Mouse (Mus musculus): ENCODE results near the gene Wdr63. TPM values are rescaled to one million over a fixed set of nuclear protein-coding genes. Genes with fewer than 3 reads are reported as not detected.
A peak's percentile ranks its signal among the peaks of the same experiment; 100 is the strongest.

The Wdr63 gene
- polyA plus RNA-seq, 1 experiment from 2014 or later = 0.20 TPM

- H3K9me3 ChIP-seq (ENCODE audit: low read length) = no peaks in the 10 kb centered on the region
- H3K4me3 ChIP-seq (ENCODE audit: low read depth, low read length) = no peak overlapping the region
- WGBS (ENCODE audit: insufficient replicate concordance) = 76% methylated on average over 2 of the region's 2 CpGs
- peaks cover 13% of the 10 kb centered on the region; the same call in 1 of the 2 replicates for H3K4me1 ChIP-seq (ENCODE audit: insufficient read depth)
- H3K36me3 ChIP-seq (replicated peaks; ENCODE audit: insufficient read depth, low read length) = no peaks in the 10 kb centered on the region
- H3K27me3 ChIP-seq (ENCODE audit: insufficient read depth, low read length) = no peaks in the 10 kb centered on the region
- no peak overlapping the region for H3K4me2 ChIP-seq (ENCODE audit: low read depth, low read length)
- no peak for TF ChIP-seq EP300 (IDR thresholded peaks at IDR 0.05; ENCODE audit: low read depth)
- TF ChIP-seq CTCF (IDR thresholded peaks at IDR 0.05; ENCODE audit: low read depth) = no peak
- no peak overlapping the region for H3K27ac ChIP-seq (ENCODE audit: low read depth)
- ATAC-seq (no peak), DNase-seq (no peak)
- H3K9ac ChIP-seq (replicated peaks) = no peak overlapping the region
Measured at GRCm38 (mm10) chr3:146028406-146028805, 79.5 kb downstream of the Wdr63 start.

- H3K27ac ChIP-seq (ENCODE audit: low read depth) = 0 out of 2 replicates have a peak overlapping the region, but pooled peaks have one; percentile 7
- ATAC-seq = peak; percentile 47; the same call in 1 of the 2 replicates
Measured at GRCm38 (mm10) chr3:146027116-146027515, 80.8 kb downstream of the Wdr63 start.

DNA sequence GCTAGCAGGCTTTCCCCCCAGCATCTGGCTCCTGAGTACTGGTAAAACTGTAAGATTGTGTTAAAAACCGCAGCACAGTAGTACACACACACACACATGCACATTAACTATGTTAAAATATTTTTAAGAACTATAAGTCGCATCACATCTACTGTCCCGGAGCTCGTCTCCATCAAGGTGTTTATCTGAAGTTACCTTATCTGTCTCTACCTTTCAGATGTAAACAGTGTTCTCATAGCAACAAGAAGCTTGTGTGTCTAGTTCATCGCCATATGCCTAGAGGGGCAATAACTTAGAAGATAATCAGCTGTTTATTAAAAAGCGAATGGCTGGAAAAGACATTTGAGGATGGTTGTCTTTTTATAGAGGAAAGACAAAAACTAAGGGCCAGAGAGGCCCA, 82.4 kb downstream of the Wdr63 start:
- DNase-seq (no peak), ATAC-seq (no peak)
- H3K9me3 ChIP-seq (ENCODE audit: low read length) = no peaks in the 10 kb centered on the region
- no peak for TF ChIP-seq CTCF (IDR thresholded peaks at IDR 0.05; ENCODE audit: low read depth)
- TF ChIP-seq EP300 (IDR thresholded peaks at IDR 0.05; ENCODE audit: low read depth) = no peak
- H3K4me2 ChIP-seq (ENCODE audit: low read depth, low read length) = no peak overlapping the region
- no peak overlapping the region for H3K27ac ChIP-seq (ENCODE audit: low read depth)
- H3K4me3 ChIP-seq (ENCODE audit: low read depth, low read length) = no peak overlapping the region
- WGBS (ENCODE audit: insufficient replicate concordance) = 81% methylated on average over 6 of the region's 6 CpGs
- H3K4me1 ChIP-seq (ENCODE audit: insufficient read depth) = peaks cover 11% of the 10 kb centered on the region; the same call in 1 of the 2 replicates
- H3K9ac ChIP-seq (replicated peaks) = no peak overlapping the region
- H3K27me3 ChIP-seq (ENCODE audit: insufficient read depth, low read length) = no peaks in the 10 kb centered on the region
- no peaks in the 10 kb centered on the region for H3K36me3 ChIP-seq (replicated peaks; ENCODE audit: insufficient read depth, low read length)

More at GRCm38 (mm10) chr3:146027116-146027515, 80.8 kb downstream of the Wdr63 start:
- H3K4me3 ChIP-seq (ENCODE audit: low read depth, low read length) = no peak overlapping the region
- H3K9ac ChIP-seq (replicated peaks) = no peak overlapping the region
- DNase-seq = peak; percentile 29
- no peaks in the 10 kb centered on the region for H3K27me3 ChIP-seq (ENCODE audit: insufficient read depth, low read length)
- no peak for TF ChIP-seq CTCF (IDR thresholded peaks at IDR 0.05; ENCODE audit: low read depth)
- H3K4me1 ChIP-seq (ENCODE audit: insufficient read depth) = peaks cover 13% of the 10 kb centered on the region; the same call in 1 of the 2 replicates
- no peaks in the 10 kb centered on the region for H3K9me3 ChIP-seq (ENCODE audit: low read length)
- H3K4me2 ChIP-seq (ENCODE audit: low read depth, low read length) = no peak overlapping the region
- no peaks in the 10 kb centered on the region for H3K36me3 ChIP-seq (replicated peaks; ENCODE audit: insufficient read depth, low read length)
- WGBS (ENCODE audit: insufficient replicate concordance) = 45% methylated on average over 6 of the region's 6 CpGs

GRCm38 (mm10) chr3:146024746-146025145, 83.2 kb downstream of the Wdr63 start:
- Histone ChIP-seq H3K9ac (replicated peaks) (no peak overlapping the region), H3K4me1 (ENCODE audit: insufficient read depth) (peaks cover 4% of the 10 kb centered on the region; the same call in 1 of the 2 replicates), H3K27me3 (ENCODE audit: insufficient read depth, low read length) (no peaks in the 10 kb centered on the region), H3K4me3 (ENCODE audit: low read depth, low read length) (no peak overlapping the region), H3K27ac (ENCODE audit: low read depth) (no peak overlapping the region), H3K4me2 (ENCODE audit: low read depth, low read length) (no peak overlapping the region), H3K9me3 (ENCODE audit: low read length) (no peaks in the 10 kb centered on the region), H3K36me3 (replicated peaks; ENCODE audit: insufficient read depth, low read length) (no peaks in the 10 kb centered on the region)
- 84% methylated on average over 7 of the region's 7 CpGs for WGBS (ENCODE audit: insufficient replicate concordance)
- no peak for TF ChIP-seq CTCF (IDR thresholded peaks at IDR 0.05; ENCODE audit: low read depth)
- TF ChIP-seq EP300 (IDR thresholded peaks at IDR 0.05; ENCODE audit: low read depth) = no peak
- DNase-seq (no peak), ATAC-seq (no peak)

DNA sequence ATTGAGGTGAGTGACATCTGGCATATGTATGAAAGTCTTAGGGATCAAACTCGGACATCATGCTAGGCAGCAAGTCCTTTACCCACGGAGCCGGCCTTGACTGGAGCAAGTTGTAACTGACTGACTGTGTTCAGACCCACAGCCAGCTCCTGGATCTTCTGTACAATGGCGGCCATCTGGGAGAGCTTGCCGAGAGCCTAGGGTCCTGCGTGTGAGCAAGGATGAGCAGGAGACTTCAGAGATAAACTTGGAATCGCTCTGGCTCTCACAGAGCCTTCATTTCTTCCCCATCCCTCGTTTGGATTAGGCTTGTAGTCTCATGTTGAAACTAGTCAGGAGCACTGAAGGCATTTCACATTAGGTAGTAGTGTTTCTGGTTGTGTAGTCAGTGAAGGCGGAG, 85.7 kb downstream of the Wdr63 start:
- WGBS (ENCODE audit: insufficient replicate concordance) = 77% methylated on average over 9 of the region's 9 CpGs

DNA sequence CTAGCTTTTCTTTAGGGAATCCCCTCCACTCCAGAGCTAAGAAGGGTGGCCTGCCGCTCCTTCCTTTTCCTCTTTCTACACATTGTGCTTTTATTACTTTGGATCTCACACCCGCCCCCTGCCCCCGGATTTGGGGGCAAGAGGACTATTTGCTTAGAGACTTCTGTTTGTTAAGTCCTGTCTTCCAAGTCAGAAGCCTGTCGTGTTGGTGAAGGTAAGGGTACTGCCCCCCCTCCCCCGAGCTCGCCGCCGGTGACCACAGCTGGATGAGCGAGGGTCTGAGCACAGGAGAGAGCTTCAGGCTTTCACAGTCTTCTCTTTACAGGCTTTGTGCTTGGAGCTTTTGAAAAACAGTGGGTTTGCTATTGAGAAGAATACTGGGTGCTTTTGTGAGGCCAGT, 90.4 kb downstream of the Wdr63 start:
- DNase-seq = no peak

More for the DNA sequence above, 85.7 kb downstream of the Wdr63 start:
- no peak for ATAC-seq
- DNase-seq = no peak
- Histone ChIP-seq H3K4me3 (ENCODE audit: low read depth, low read length) (no peak overlapping the region), H3K9me3 (ENCODE audit: low read length) (no peaks in the 10 kb centered on the region), H3K27me3 (ENCODE audit: insufficient read depth, low read length) (no peaks in the 10 kb centered on the region), H3K4me2 (ENCODE audit: low read depth, low read length) (no peak overlapping the region), H3K4me1 (ENCODE audit: insufficient read depth) (no peaks in the 10 kb centered on the region), H3K36me3 (replicated peaks; ENCODE audit: insufficient read depth, low read length) (no peaks in the 10 kb centered on the region), H3K9ac (replicated peaks) (no peak overlapping the region), H3K27ac (ENCODE audit: low read depth) (no peak overlapping the region)
- TF ChIP-seq EP300 (IDR thresholded peaks at IDR 0.05; ENCODE audit: low read depth) = no peak
- TF ChIP-seq CTCF (IDR thresholded peaks at IDR 0.05; ENCODE audit: low read depth) = no peak

More for the DNA sequence above, 90.4 kb downstream of the Wdr63 start:
- H3K27me3 ChIP-seq (ENCODE audit: insufficient read depth, low read length) = no peaks in the 10 kb centered on the region
- H3K4me3 ChIP-seq (ENCODE audit: low read depth, low read length) = no peak overlapping the region
- H3K27ac ChIP-seq (ENCODE audit: low read depth) = no peak overlapping the region
- H3K36me3 ChIP-seq (replicated peaks; ENCODE audit: insufficient read depth, low read length) = no peaks in the 10 kb centered on the region; the same call in 1 of the 2 replicates
- H3K4me1 ChIP-seq (ENCODE audit: insufficient read depth) = no peaks in the 10 kb centered on the region
- H3K4me2 ChIP-seq (ENCODE audit: low read depth, low read length) = no peak overlapping the region
- H3K9ac ChIP-seq (replicated peaks) = no peak overlapping the region
- WGBS (ENCODE audit: insufficient replicate concordance) = 73% methylated on average over 9 of the region's 9 CpGs
- ATAC-seq = no peak
- H3K9me3 ChIP-seq (ENCODE audit: low read length) = no peaks in the 10 kb centered on the region
- TF ChIP-seq CTCF (IDR thresholded peaks at IDR 0.05; ENCODE audit: low read depth) (no peak), EP300 (IDR thresholded peaks at IDR 0.05; ENCODE audit: low read depth) (no peak)
